Mouse (Mus musculus) liver, adult (tissue): ENCODE measurements around the gene Aspscr1.

Experiments
- GATA4 ChIP-seq: IDR thresholded peaks from 2 replicates; pipeline ENCODE4 v1.6.1; 2014; ENCODE audit warnings: mild to moderate bottlenecking, low read length; ENCODE audit not compliant: insufficient replicate concordance

The Aspscr1 gene

DNA sequence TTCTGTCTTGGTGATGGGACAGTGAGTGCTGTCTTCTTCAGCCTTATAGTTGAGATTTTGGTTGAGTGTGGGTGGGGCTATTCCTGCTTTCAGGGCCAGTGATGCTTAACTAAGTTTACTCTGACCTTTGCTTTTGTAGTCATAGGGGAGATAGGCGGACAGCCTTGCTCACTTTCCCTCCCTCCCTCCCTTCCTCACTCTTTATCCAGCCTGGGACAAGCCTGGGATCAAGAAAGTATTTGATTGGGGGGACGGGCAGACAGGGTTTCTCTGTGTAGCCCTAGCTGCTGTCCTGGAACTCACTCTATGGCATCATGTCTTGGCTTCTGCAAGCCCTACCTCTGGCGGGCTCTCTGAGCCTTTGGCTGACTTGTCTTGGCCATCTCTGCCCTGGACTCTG lies 20.7 kb downstream of the Aspscr1 start:
- no peak for TF ChIP-seq GATA4

DNA sequence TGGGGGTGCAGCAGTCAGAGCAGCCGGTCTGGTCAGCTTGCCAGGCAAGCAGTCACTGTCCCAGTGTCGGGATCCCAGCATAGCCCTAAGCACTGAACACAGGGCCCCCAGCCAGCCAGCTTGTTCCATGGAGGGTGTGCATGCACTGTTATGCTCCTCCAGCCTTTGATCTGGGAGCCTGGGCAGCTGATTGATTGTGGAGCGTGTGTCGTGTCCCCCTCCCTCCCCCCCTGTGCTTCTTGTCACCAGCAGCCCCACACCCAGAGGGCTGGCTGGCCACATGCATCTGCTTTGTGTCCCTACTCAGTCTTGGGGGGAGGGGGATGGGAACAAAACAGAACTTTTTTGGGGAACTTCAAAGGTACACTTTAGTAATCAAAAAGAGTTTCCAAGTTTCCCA lies 22.4 kb downstream of the Aspscr1 start:
- no peak for TF ChIP-seq GATA4

DNA sequence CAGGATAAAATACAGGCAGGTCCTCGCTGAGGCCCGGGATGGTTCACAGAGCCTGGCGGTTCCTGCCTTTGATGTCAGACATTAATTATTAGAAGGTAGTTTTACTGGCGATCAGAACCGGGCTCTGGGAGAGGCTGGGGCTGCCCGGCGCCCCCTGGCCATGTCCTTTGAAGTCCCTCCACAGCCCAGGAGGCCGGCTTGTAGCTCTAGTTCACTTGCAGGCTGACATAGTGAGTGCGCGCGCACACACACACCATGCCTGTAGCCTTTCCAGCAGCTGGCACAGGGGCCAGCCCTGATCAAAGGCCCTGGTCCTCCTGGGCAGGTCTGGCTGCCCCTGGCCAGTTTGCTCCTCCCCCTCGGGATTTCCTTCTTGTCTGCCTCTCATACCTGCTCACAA lies 22.9 kb downstream of the Aspscr1 start:
- TF ChIP-seq GATA4: no peak

DNA sequence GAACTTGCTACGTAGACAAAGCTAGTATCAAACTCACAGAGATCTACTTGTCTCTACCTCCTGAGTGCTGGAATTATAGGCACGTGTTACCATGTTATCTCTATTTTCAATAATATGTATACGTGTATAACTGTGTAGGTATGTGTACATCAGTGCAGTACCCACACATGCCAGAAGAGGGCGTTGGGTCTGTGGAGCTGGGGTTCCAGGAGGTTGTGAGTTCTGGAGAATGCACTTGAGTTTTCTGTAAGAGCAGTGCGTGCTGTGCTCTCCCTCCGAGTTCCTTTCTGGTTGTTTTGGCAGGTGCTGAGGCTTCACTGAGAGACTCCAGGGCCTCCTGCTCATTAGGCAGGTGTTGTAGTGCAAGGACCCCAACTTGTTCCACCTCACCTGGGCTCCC lies 23.8 kb downstream of the Aspscr1 start:
- no peak for TF ChIP-seq GATA4

DNA sequence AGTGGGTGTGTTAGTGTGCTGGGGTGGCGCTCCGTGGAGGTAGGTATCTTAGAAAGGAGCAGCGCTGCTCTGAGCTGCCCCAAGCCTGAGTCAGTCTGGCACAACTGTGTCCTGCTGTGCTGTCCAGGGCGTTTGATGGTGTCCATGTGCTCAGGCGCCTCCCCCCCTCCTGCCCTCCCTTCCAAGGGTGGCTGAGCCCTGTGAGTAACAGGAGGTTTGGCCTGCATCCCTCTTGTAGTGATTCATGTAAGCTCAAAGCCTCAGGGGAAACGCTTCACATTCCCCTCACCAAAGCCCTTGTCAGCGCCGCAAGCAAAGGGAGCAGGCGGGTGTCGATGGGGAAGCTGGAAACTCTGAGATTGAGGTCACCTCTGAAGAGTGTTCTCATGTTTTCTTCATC lies 25.0 kb downstream of the Aspscr1 start:
- TF ChIP-seq GATA4: no peak

DNA sequence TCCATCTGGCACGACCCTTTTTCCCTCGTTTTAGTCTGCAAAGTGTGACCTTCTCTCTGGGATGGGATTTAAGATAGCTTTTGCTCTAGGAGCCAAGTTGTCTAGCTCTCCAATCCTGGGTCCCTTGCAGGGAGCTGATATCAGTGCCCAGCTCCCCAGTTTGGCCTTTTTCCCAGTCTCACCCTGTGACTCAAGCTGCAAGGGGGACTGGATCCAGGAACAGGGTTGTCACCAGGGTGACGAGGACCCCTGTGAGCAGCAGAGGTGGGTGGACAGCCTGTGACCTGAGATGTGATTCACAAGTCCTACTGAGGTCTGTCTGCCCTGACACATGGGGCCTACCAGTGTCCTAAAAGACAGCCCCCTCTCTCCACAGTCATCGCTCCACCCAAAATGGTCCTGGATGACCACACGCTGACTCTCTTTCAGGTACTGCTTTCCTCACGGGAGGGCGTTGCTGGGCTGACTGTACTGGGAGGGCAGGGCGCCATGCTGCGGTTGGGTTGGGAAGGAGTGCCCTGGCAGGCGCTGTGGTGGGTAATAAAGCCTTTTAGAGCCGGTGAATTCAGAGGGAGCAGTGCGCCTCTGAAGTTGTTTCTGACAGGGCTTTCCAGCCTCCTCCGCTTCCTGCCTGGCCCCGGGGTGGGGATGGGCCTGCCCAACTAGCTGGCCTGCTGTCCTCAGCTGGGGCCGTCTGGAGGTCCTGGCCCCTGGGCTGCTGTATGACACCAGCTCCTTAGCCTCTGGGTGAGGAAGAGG lies 31.1 kb downstream of the Aspscr1 start:
- no peak for TF ChIP-seq GATA4

GRCm38 (mm10) chr11:120704486-120705325 lies 31.9 kb downstream of the Aspscr1 start:
- no peak for TF ChIP-seq GATA4

GRCm38 (mm10) chr11:120706120-120706519 lies 33.3 kb downstream of the Aspscr1 start:
- TF ChIP-seq GATA4: no peak

DNA sequence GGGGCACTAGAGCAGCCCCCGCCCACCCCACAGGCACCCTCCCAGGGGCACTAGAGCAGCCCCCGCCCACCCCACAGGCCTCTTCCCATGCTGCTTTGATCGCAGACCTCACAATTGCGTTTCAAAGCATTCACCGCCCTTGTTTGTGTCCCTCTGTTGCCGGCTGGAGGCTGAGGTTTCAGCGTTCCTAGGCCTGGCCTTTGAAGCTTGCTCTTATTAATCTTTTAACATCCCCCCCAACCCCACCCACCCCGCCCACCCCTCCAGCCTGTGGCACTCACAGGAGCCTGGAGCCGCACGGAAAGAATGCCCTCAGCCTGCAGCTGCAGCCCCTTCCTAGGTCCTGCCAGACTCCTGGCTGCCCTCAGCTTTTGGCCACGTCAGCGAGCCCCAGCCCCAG lies 34.5 kb downstream of the Aspscr1 start:
- TF ChIP-seq GATA4: no peak

DNA sequence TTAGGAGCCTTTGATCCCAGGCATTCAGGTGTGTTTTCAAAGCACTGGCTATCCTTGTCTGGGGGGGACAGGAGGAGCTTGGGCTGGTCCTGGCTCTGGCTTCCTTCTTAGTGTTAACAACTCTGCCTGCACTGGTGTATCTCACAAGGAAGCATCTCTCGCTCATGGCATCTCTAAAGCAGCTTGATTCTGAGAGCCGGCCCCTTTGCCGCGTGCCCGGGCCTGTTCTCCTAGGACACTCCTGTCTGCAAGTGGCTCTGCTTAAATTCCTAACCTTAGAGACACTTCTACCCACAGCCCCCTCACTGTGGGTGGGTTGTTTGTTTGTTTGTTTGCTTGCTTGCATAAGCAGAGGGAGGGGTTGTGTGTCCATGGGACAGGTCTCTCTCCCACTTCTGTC lies 35.2 kb downstream of the Aspscr1 start:
- TF ChIP-seq GATA4: no peak

GRCm38 (mm10) chr11:120709551-120709950 lies 36.8 kb downstream of the Aspscr1 start:
- TF ChIP-seq GATA4: no peak

DNA sequence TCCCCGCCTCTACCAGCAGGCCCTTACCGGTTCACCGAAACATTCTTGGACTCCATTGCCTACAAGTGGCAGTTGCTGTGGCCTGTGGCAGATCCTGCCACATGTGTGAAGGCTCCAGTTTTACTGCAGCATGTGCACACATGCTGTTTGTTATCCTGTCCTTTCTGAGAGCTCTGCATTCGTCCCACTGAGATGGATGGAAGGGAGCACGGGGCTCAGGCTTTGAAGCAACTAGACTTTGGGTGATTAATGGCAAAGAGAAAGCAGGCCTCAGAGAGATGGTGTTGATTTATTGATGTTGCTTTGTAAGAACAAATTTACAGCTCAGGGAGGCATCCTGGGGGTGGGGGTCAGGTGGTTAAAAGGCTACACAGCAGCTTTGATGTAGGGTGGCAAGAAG lies 37.9 kb downstream of the Aspscr1 start:
- no peak for TF ChIP-seq GATA4

DNA sequence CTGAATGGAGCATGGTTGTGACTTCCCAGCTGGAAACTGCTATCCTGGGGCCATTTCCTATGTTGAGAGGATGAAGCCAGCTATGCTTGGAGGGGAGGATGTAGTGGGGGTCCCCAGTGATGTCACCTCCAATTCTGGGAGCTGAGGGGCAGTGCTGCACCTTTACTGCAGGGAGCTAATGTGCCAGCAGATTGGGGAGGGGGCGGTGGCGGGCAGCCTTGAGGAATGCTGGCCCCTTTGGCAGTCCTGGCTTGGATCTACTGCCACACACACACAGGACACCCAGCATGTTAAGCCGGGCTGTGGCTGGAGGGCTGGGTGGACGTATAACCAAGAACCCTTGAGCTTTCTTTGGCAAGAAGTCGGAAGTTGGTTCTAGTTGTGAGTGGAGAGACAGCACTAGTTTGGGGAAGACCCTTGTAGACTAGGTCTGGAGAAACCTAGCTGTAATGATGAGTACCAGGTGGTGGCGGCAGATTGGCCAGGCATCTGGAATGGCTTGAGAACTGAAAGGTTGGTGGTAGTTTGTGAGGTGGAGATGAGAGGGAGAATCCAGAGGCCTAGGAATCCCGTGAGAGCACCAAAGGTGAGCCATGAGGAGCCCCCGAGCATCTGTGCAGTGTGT lies 39.3 kb downstream of the Aspscr1 start:
- no peak for TF ChIP-seq GATA4

DNA sequence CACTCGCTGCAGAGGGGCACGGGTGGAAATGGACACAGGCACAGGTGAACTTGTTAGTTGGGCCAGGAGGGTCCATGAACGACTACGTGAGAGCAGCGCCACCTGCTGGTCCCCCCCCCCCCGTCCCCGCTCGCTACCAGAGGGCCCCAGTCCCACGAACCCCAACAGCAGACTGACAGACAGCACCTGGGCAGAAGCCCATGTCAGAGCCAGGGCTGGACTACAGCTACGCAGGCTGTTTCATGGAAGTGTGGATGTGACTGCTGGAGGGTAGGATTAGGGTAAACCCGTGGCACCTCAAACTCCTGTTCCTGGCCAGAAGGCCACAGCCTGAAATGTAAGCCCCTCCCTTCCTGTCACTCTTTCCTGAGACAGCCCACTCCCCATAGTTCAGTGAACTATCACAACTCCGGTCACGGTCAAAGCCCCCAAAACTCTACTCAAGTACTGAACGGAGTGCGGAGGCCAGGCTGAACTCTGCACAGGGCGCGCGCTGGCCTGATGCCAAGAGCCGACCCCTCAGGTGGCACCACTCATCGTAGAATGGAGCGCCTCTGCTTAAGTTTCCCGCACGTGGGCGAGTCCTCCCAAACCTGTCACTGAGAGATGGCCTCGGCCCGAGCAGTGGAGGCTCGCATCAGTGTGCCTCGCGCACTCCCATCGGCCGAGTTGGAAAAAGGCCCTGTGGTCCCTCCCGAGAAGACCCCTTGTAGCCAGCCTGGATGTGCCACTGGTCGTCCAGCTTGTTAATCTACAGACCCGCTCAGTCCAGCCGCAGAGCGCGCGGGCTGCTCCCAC lies 40.2 kb downstream of the Aspscr1 start:
- TF ChIP-seq GATA4: no peak

GRCm38 (mm10) chr11:120713580-120714518 lies 41.1 kb downstream of the Aspscr1 start, which contains the start of the genes Cenpx and Lrrc45:
Gene Cenpx (minus strand): TSS chr11:120713738.
Gene Lrrc45 (plus strand): TSS chr11:120713925.
- TF ChIP-seq GATA4: no peak
